Mouse (Mus musculus) forebrain, postnatal 0 days (tissue): ENCODE measurements at regions not wholly inside any gene's neighbourhood (a gene's known extent, or its start where the extent isn't known, plus 50 kb on each side); places are given as distances from the start of the nearest gene placed in this dataset.

Source experiments
- ATAC-seq: fragments of 200-750 bp; cut with Nextera tagmentation; 2 replicates; pipeline ENCODE4 v1.8.0; 2017; ENCODE audit warnings: mild to moderate bottlenecking, moderate library complexity
- DNase-seq: peaks from one replicate; pipeline ENCODE4 v3.0.0-alpha.2; 2015
- H3K27ac ChIP-seq: fragments of 300-500 bp; sonication (generic); 2 replicates; pipeline ENCODE4 v1.5.1; 2014; ENCODE audit warnings: low read depth, mild to moderate bottlenecking, antibody characterized with exemption, low read length, moderate library complexity, mixed read lengths
- H3K27me3 ChIP-seq: fragments of 300-500 bp; sonication (generic); 2 replicates; pipeline ENCODE4 v1.6.1; 2014; ENCODE audit warnings: mild to moderate bottlenecking, low read length, mixed read lengths; ENCODE audit not compliant: insufficient read depth
- H3K36me3 ChIP-seq: fragments of 300-500 bp; sonication (generic); 2 replicates; pipeline ENCODE4 v1.6.1; 2014; ENCODE audit warnings: mild to moderate bottlenecking, moderate library complexity; ENCODE audit not compliant: insufficient read depth
- H3K4me1 ChIP-seq: fragments of 300-500 bp; sonication (generic); 2 replicates; pipeline ENCODE4 v1.6.1; 2014; ENCODE audit warnings: antibody characterized with exemption; ENCODE audit not compliant: insufficient read depth
- H3K4me2 ChIP-seq: fragments of 300-500 bp; sonication (generic); 2 replicates; pipeline ENCODE4 v1.6.1; 2014; ENCODE audit warnings: low read depth, mild to moderate bottlenecking, moderate library complexity
- H3K4me3 ChIP-seq: fragments of 300-500 bp; sonication (generic); 2 replicates; pipeline ENCODE4 v1.5.1; 2014; ENCODE audit warnings: low read depth, low read length, mixed read lengths
- H3K9ac ChIP-seq: fragments of 300-500 bp; sonication (generic); 2 replicates; pipeline ENCODE4 v1.6.1; 2014; ENCODE audit warnings: mild to moderate bottlenecking
- H3K9me3 ChIP-seq: fragments of 300-500 bp; sonication (generic); 2 replicates; pipeline ENCODE4 v1.6.1; 2016; ENCODE audit warnings: low read length
- CTCF ChIP-seq: sonication (generic); IDR thresholded peaks from 2 replicates; pipeline ENCODE4 v1.5.1; 2016; ENCODE audit warnings: antibody characterized with exemption, control low read depth, low read depth
- WGBS: fragments of 180-500 bp; shearing (Covaris S2); extraction: QIAGEN DNeasy Blood & Tissue Kit; methylation state at CpG from one replicate; pipeline ENCODE4 v1.1.7; 2014; 5-methylcytosine and 5-hydroxymethylcytosine counted together

GRCm38 (mm10) chr13:34462808-34463511 lies 118.0 kb upstream of the Slc22a23 start:
- H3K9me3 ChIP-seq, result no peaks in the 10 kb centered on the region
- ATAC-seq, result peak; percentile 61
- DNase-seq, result no peak

GRCm38 (mm10) chr13:34462206-34462807 lies 117.3 kb upstream of the Slc22a23 start:
- no peaks in the 10 kb centered on the region for H3K36me3 ChIP-seq
- H3K9me3 ChIP-seq, result no peaks in the 10 kb centered on the region
- H3K4me2 ChIP-seq, result no peak overlapping the region
- DNase-seq (no peak), ATAC-seq (peak; percentile 56)
- WGBS, result 65% methylated on average over 6 of the region's 6 CpGs
- H3K27me3 ChIP-seq, result no peaks in the 10 kb centered on the region
- no peak overlapping the region for H3K4me3 ChIP-seq
- H3K4me1 ChIP-seq, result no peaks in the 10 kb centered on the region
- TF ChIP-seq CTCF, result no peak
- H3K9ac ChIP-seq, result no peak overlapping the region
- H3K27ac ChIP-seq, result no peak overlapping the region

More at GRCm38 (mm10) chr13:34462808-34463511, 118.0 kb upstream of the Slc22a23 start:
- Histone ChIP-seq H3K27me3 (no peaks in the 10 kb centered on the region), H3K36me3 (no peaks in the 10 kb centered on the region), H3K4me2 (no peak overlapping the region), H3K4me1 (no peaks in the 10 kb centered on the region), H3K4me3 (no peak overlapping the region), H3K9ac (no peak overlapping the region), H3K27ac (no peak overlapping the region)
- no peak for TF ChIP-seq CTCF
- 12% methylated on average over 2 of the region's 2 CpGs for whole genome bisulfite sequencing

- Histone ChIP-seq H3K4me2 (no peak overlapping the region), H3K36me3 (no peaks in the 10 kb centered on the region), H3K27me3 (no peaks in the 10 kb centered on the region), H3K4me3 (no peak overlapping the region), H3K4me1 (no peaks in the 10 kb centered on the region), H3K27ac (no peak overlapping the region), H3K9me3 (no peaks in the 10 kb centered on the region), H3K9ac (no peak overlapping the region)
- DNase-seq (no peak), ATAC-seq (no peak)
- no peak for TF ChIP-seq CTCF
- 54% methylated on average over 4 of the region's 4 CpGs for WGBS
Measured at GRCm38 (mm10) chr13:34460969-34461368, 116.0 kb upstream of the Slc22a23 start.

- H3K9me3 ChIP-seq, result no peaks in the 10 kb centered on the region
- H3K4me3 ChIP-seq, result no peak overlapping the region
- H3K4me2 ChIP-seq, result no peak overlapping the region
- H3K27me3 ChIP-seq, result no peaks in the 10 kb centered on the region
- H3K9ac ChIP-seq, result no peak overlapping the region
- WGBS, result 86% methylated on average over 3 of the region's 3 CpGs
- no peak overlapping the region for H3K27ac ChIP-seq
- DNase-seq (no peak), ATAC-seq (no peak)
- no peaks in the 10 kb centered on the region for H3K36me3 ChIP-seq
- TF ChIP-seq CTCF, result no peak
- no peaks in the 10 kb centered on the region for H3K4me1 ChIP-seq
Measured at GRCm38 (mm10) chr13:34456051-34456450, 111.1 kb upstream of the Slc22a23 start.

- H3K9me3 ChIP-seq, result no peaks in the 10 kb centered on the region
- no peak overlapping the region for H3K9ac ChIP-seq
- H3K4me2 ChIP-seq, result no peak overlapping the region
- no peaks in the 10 kb centered on the region for H3K27me3 ChIP-seq
- no peak overlapping the region for H3K4me3 ChIP-seq
- DNase-seq (no peak), ATAC-seq (no peak)
- H3K27ac ChIP-seq, result no peak overlapping the region
- TF ChIP-seq CTCF, result no peak
- H3K4me1 ChIP-seq, result no peaks in the 10 kb centered on the region
- H3K36me3 ChIP-seq, result no peaks in the 10 kb centered on the region
Measured at GRCm38 (mm10) chr13:34446806-34447205, 101.8 kb upstream of the Slc22a23 start.

- no peak overlapping the region for H3K9ac ChIP-seq
- H3K4me2 ChIP-seq, result no peak overlapping the region
- no peak overlapping the region for H3K4me3 ChIP-seq
- H3K9me3 ChIP-seq, result no peaks in the 10 kb centered on the region
- no peaks in the 10 kb centered on the region for H3K27me3 ChIP-seq
- no peak for TF ChIP-seq CTCF
- no peaks in the 10 kb centered on the region for H3K4me1 ChIP-seq
- DNase-seq (no peak), ATAC-seq (no peak)
- no peaks in the 10 kb centered on the region for H3K36me3 ChIP-seq
- no peak overlapping the region for H3K27ac ChIP-seq
- WGBS, result 64% methylated on average over 8 of the region's 8 CpGs
Measured at GRCm38 (mm10) chr13:34446327-34446726, 101.3 kb upstream of the Slc22a23 start.

GRCm38 (mm10) chr13:34441347-34441746 lies 96.4 kb upstream of the Slc22a23 start:
- Histone ChIP-seq H3K36me3 (no peaks in the 10 kb centered on the region), H3K4me2 (no peak overlapping the region), H3K4me3 (no peak overlapping the region), H3K9ac (no peak overlapping the region), H3K9me3 (no peaks in the 10 kb centered on the region), H3K4me1 (no peaks in the 10 kb centered on the region), H3K27me3 (no peaks in the 10 kb centered on the region), H3K27ac (no peak overlapping the region)
- ATAC-seq, result no peak
- 57% methylated on average over 1 of the region's 1 CpGs for WGBS
- TF ChIP-seq CTCF, result no peak
- no peak for DNase-seq
